Mouse (Mus musculus) heart, embryonic 13.5 days (tissue): ENCODE measurements around the gene Galk1. TPM values are rescaled to one million over a fixed set of nuclear protein-coding genes. Genes with fewer than 3 reads are reported as not detected.
"Not testable (repeated sequence)": the region's sequence is repeated elsewhere in the genome, so short reads cannot be mapped to it uniquely, and the experiment has no call there.

Experiments
- ATAC-seq: fragments of 200-750 bp; cut with Nextera tagmentation; 2 replicates; pipeline ENCODE4 v1.8.0; 2017; ENCODE audit warnings: moderate TSS enrichment; ENCODE audit not compliant: insufficient number of reproducible peaks, low FRiP score, low TSS enrichment; ENCODE audit errors: extremely low read depth
- H3K27ac ChIP-seq: fragments of 300-500 bp; sonication (generic); replicated peaks from 2 replicates; pipeline ENCODE4 v1.5.1; 2015; ENCODE audit warnings: moderate library complexity, mild to moderate bottlenecking, inconsistent platforms
- H3K27me3 ChIP-seq: fragments of 300-500 bp; sonication (generic); replicated peaks from 2 replicates; pipeline ENCODE4 v1.6.1; 2015; ENCODE audit warnings: mild to moderate bottlenecking, inconsistent platforms
- H3K36me3 ChIP-seq: fragments of 300-500 bp; sonication (generic); 2 replicates; pipeline ENCODE4 v1.6.1; 2015; ENCODE audit warnings: mild to moderate bottlenecking, inconsistent platforms
- H3K4me1 ChIP-seq: fragments of 300-500 bp; sonication (generic); 2 replicates; pipeline ENCODE4 v1.6.1; 2015; ENCODE audit warnings: inconsistent platforms
- H3K4me2 ChIP-seq: fragments of 300-500 bp; sonication (generic); 2 replicates; pipeline ENCODE4 v1.6.1; 2015; ENCODE audit warnings: inconsistent platforms, mild to moderate bottlenecking, moderate library complexity
- H3K4me3 ChIP-seq: fragments of 300-500 bp; sonication (generic); 2 replicates; pipeline ENCODE4 v1.5.1; 2015; ENCODE audit warnings: moderate library complexity, mild to moderate bottlenecking, inconsistent platforms
- H3K9ac ChIP-seq: fragments of 300-500 bp; sonication (generic); 2 replicates; pipeline ENCODE4 v1.6.1; 2015; ENCODE audit warnings: inconsistent platforms, mild to moderate bottlenecking, moderate library complexity
- H3K9me3 ChIP-seq: fragments of 300-500 bp; sonication (generic); 2 replicates; pipeline ENCODE4 v1.6.1; 2016; ENCODE audit warnings: inconsistent platforms
- WGBS: fragments of 180-500 bp; shearing (Covaris S2); methylation state at CpG from one replicate; pipeline ENCODE4 v1.1.7; 2015; ENCODE audit warnings: mixed read lengths; 5-methylcytosine and 5-hydroxymethylcytosine counted together
- polyA plus RNA-seq: library from polyadenylated mRNA; unstranded; fragments of >200 nt; fragmentation: Nextera tagmentation; extraction: Ambion mirVana; gene quantifications from 2 replicates; pipeline ENCODE4 v1.2.1, GENCODE M21; 2015

The Galk1 gene
- polyA plus RNA-seq, 1 experiment from 2014 or later: 150 TPM

DNA sequence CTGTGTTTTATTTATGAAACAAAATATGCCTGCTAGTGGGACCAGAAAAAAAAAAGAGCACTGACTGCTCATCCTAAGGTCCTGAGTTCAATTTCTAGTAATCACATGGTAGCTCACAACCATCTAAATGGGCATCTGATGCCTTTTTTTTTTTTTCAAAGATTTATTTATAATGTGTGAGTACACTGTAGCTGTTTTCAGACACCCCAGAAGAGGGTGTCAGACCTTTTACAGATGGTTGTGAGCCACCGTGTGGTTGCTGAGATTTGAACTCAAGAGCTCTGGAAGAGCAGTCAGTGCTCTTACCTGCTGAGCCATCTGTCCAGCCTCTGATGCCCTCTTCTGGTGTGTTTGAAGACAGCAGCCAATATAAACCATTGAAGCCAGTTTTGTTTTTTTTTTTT, 8.0 kb upstream of the Galk1 start:
- no peak for ATAC-seq
- Histone ChIP-seq H3K36me3 (peaks cover 28% of the 10 kb centered on the region), H3K4me2 (no peak overlapping the region), H3K27ac (no peak overlapping the region), H3K27me3 (no peaks in the 10 kb centered on the region), H3K4me3 (no peak overlapping the region), H3K9ac (no peak overlapping the region), H3K4me1 (peaks cover 11% of the 10 kb centered on the region), H3K9me3 (no peaks in the 10 kb centered on the region)
- 37% methylated on average over 1 of the region's 1 CpGs for WGBS

GRCm38 (mm10) chr11:116019976-116020411, 7.5 kb upstream of the Galk1 start:
- peaks cover 28% of the 10 kb centered on the region for H3K36me3 ChIP-seq
- H3K27me3 ChIP-seq: no peaks in the 10 kb centered on the region
- no peak overlapping the region for H3K4me2 ChIP-seq
- H3K4me3 ChIP-seq: no peak overlapping the region
- no peak overlapping the region for H3K27ac ChIP-seq
- no peaks in the 10 kb centered on the region for H3K9me3 ChIP-seq
- ATAC-seq: no peak
- H3K9ac ChIP-seq: no peak overlapping the region
- WGBS: 72% methylated on average over 2 of the region's 2 CpGs
- H3K4me1 ChIP-seq: peaks cover 11% of the 10 kb centered on the region

- no peak overlapping the region for H3K4me3 ChIP-seq
- ATAC-seq: no peak
- H3K9me3 ChIP-seq: no peaks in the 10 kb centered on the region
- WGBS: 72% methylated on average over 1 of the region's 1 CpGs
- no peak overlapping the region for H3K4me2 ChIP-seq
- H3K4me1 ChIP-seq: peaks cover 11% of the 10 kb centered on the region
- no peak overlapping the region for H3K9ac ChIP-seq
- peaks cover 28% of the 10 kb centered on the region for H3K36me3 ChIP-seq
- H3K27me3 ChIP-seq: no peaks in the 10 kb centered on the region
- no peak overlapping the region for H3K27ac ChIP-seq
These were observed 6.9 kb upstream of the Galk1 start for GRCm38 (mm10) chr11:116019360-116019791.

DNA sequence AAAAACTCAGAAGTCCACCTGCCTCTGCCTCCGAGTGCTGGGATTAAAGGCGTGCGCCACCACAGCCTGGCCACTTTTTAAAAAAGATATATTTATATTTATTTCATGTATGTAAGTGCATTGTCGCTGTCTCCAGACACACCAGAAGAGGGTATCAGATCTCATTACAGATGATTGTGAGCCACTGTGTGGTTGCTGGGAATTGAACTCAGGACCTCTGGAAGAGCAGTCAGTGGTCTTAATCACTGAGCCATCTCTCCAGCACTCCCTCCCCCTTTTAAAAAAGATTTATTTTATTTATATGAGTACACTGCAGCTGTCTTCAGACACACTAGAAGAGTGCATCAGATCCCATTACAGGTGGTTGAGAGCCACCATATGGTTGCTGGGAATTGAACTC, 6.3 kb upstream of the Galk1 start:
- WGBS: 91% methylated on average over 4 of the region's 4 CpGs
- not testable (repeated sequence) for H3K27ac ChIP-seq, H3K9ac ChIP-seq, ATAC-seq, H3K4me3 ChIP-seq, H3K4me2 ChIP-seq, H3K9me3 ChIP-seq, H3K27me3 ChIP-seq
- Histone ChIP-seq H3K4me1 (peaks cover 11% of the 10 kb centered on the region), H3K36me3 (peaks cover 28% of the 10 kb centered on the region)

GRCm38 (mm10) chr11:116018106-116018505, 5.6 kb upstream of the Galk1 start:
- H3K27ac ChIP-seq: no peak overlapping the region
- peaks cover 13% of the 10 kb centered on the region for H3K4me1 ChIP-seq
- ATAC-seq: no peak
- no peaks in the 10 kb centered on the region for H3K9me3 ChIP-seq
- no peak overlapping the region for H3K9ac ChIP-seq
- no peak overlapping the region for H3K4me3 ChIP-seq
- WGBS: 29% methylated on average over 6 of the region's 6 CpGs
- H3K4me2 ChIP-seq: no peak overlapping the region
- H3K27me3 ChIP-seq: no peaks in the 10 kb centered on the region
- H3K36me3 ChIP-seq: peaks cover 23% of the 10 kb centered on the region

GRCm38 (mm10) chr11:116014821-116015220, 2.3 kb upstream of the Galk1 start:
- peaks cover 25% of the 10 kb centered on the region for H3K4me1 ChIP-seq
- WGBS: 65% methylated on average over 8 of the region's 8 CpGs
- no peak overlapping the region for H3K4me3 ChIP-seq
- H3K27me3 ChIP-seq: no peaks in the 10 kb centered on the region
- H3K9ac ChIP-seq: no peak overlapping the region
- no peaks in the 10 kb centered on the region for H3K9me3 ChIP-seq
- ATAC-seq: no peak
- no peak overlapping the region for H3K27ac ChIP-seq
- peaks cover 13% of the 10 kb centered on the region for H3K36me3 ChIP-seq
- H3K4me2 ChIP-seq: no peak overlapping the region

DNA sequence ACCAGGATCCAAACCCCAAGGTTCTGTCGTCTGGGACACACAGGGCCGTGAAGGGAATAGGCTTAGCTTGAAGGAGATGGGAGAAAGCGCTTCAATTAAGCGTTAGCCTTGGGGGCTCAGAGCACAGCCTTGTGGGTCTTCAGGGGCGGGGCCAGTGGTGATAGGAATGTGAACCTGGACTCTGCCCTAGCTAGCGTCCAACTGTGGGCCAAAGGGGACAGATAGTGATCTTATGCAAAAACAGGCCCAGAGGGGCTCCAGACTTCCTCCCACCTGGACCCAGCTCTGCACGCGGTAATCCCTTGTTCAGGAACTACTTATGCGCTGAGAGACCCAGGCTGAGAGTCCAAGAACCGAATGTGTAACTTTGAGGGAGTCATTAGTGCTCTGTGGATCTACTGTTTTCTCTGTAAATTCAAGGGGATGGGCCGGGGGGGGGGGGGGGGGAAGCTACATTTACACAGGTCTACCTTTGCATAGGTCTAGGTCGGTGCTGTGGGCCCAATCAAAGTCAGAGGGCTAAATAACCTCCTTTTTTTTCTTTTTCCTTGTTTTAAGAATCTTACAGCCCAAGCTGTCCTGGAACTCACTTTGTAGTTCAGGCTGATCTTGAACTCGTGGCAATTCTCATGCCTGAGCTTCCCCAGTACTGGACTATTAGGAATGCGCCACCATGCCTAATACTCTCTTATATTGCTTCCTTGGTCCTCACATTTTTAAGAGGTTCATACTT, 824 bp downstream of the Galk1 start:
- Histone ChIP-seq H3K4me1 (peaks cover 25% of the 10 kb centered on the region), H3K9me3 (no peaks in the 10 kb centered on the region), H3K9ac (peak overlapping the region; percentile 93), H3K4me3 (peak overlapping the region; percentile 79), H3K36me3 (peaks cover 43% of the 10 kb centered on the region), H3K4me2 (peak overlapping the region; percentile 86), H3K27ac (peak overlapping the region; percentile 95), H3K27me3 (no peaks in the 10 kb centered on the region)
- ATAC-seq: no peak
- 23% methylated on average over 14 of the region's 14 CpGs for WGBS

GRCm38 (mm10) chr11:116010948-116011347, 1.6 kb downstream of the Galk1 start:
- Histone ChIP-seq H3K9me3 (no peaks in the 10 kb centered on the region), H3K4me1 (peaks cover 26% of the 10 kb centered on the region), H3K4me2 (peak overlapping the region; percentile 86), H3K9ac (peak overlapping the region; percentile 93; the same call in 1 of the 2 replicates), H3K4me3 (no peak overlapping the region), H3K36me3 (peaks cover 48% of the 10 kb centered on the region), H3K27me3 (no peaks in the 10 kb centered on the region), H3K27ac (0 out of 2 replicates have a peak overlapping the region, but pooled peaks have one; percentile 95)
- ATAC-seq: no peak
- WGBS: 75% methylated on average over 5 of the region's 5 CpGs

GRCm38 (mm10) chr11:116010146-116010545, 2.4 kb downstream of the Galk1 start:
- Histone ChIP-seq H3K4me2 (no peak overlapping the region), H3K27ac (no peak overlapping the region), H3K4me3 (no peak overlapping the region), H3K4me1 (peaks cover 34% of the 10 kb centered on the region), H3K9ac (no peak overlapping the region), H3K27me3 (no peaks in the 10 kb centered on the region), H3K36me3 (peaks cover 48% of the 10 kb centered on the region), H3K9me3 (no peaks in the 10 kb centered on the region)
- 90% methylated on average over 8 of the region's 8 CpGs for whole genome bisulfite sequencing
- no peak for ATAC-seq

DNA sequence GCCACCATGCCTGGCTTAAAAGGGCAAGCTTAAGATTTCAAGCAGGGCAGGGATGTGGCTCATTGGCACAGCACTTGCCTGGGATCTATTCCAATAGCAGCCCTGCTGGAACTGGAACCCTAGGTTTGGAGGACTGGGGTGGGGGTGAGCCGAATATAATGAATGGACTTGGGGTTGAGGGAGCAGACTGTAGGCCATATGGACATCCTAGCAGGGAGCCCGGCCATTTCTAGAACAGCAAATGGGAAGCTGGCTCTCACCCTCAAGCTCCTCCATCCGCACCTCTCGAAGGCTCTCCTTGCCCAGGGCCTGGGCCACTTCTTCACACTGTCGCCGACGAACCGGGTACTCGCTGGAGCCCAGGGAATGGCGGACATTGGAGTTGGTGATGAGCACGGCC, 2.9 kb downstream of the Galk1 start:
- H3K36me3 ChIP-seq: peaks cover 48% of the 10 kb centered on the region
- no peaks in the 10 kb centered on the region for H3K9me3 ChIP-seq
- no peak overlapping the region for H3K4me3 ChIP-seq
- no peak overlapping the region for H3K4me2 ChIP-seq
- no peak for ATAC-seq
- H3K4me1 ChIP-seq: peaks cover 35% of the 10 kb centered on the region
- WGBS: 92% methylated on average over 11 of the region's 11 CpGs
- no peak overlapping the region for H3K27ac ChIP-seq
- H3K27me3 ChIP-seq: no peaks in the 10 kb centered on the region
- H3K9ac ChIP-seq: no peak overlapping the region

DNA sequence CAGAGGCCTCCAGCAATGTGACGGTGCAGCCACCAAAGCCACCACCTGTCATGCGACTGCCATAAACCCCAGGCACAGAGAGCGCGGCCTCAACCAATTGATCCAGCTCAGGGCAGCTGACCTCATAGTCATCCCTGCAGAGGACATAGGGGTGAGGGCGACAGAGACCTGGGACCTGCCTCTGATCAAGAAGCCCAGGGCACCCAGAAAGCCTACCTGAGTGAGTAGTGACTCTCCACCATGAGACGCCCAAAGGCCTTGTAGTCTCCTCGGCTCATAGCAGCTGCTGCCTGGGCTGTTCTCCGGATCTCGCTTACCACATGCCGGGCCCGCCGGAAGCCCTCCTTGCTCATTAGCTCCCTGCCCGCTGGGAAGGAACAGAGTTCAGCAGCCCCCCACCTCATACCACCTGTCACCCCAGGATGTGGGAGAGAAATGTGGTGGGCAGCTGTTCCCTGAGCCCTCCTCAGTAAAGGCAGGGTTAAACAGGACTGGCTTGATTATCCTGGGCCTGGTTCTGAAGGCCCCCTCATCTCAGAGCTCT, 3.6 kb downstream of the Galk1 start:
- no peak for ATAC-seq
- Histone ChIP-seq H3K27ac (no peak overlapping the region), H3K27me3 (no peaks in the 10 kb centered on the region), H3K36me3 (peaks cover 48% of the 10 kb centered on the region), H3K4me3 (no peak overlapping the region), H3K9ac (no peak overlapping the region), H3K4me1 (peaks cover 39% of the 10 kb centered on the region), H3K4me2 (no peak overlapping the region), H3K9me3 (no peaks in the 10 kb centered on the region)
- WGBS: 93% methylated on average over 13 of the region's 13 CpGs

DNA sequence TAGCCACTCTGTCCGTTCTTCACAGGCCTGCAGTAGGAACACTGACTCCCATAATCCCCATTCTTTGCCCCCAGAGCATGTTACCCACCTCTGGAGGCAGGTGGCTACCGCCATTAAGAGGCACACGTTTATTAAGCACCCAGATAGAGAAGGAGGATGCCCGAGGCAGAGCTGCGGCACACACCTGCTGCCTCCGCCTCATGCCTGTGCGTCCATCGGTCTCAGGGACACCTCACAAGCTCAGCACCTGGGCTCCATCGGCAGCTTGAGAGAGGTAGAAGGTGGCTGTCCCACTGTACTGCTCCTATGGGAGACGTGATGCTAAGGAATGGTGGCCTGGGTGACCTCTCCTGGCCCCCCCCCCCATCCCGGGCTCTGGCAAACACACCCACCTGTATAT, 4.1 kb downstream of the Galk1 start:
- H3K27ac ChIP-seq: no peak overlapping the region
- no peak overlapping the region for H3K4me2 ChIP-seq
- H3K9ac ChIP-seq: no peak overlapping the region
- H3K36me3 ChIP-seq: peaks cover 48% of the 10 kb centered on the region
- peaks cover 39% of the 10 kb centered on the region for H3K4me1 ChIP-seq
- H3K9me3 ChIP-seq: 0 out of 2 replicates have a peak, but pooled peaks cover under 1% of the 10 kb centered on the region
- H3K4me3 ChIP-seq: no peak overlapping the region
- WGBS: 87% methylated on average over 11 of the region's 11 CpGs
- ATAC-seq: no peak
- H3K27me3 ChIP-seq: no peaks in the 10 kb centered on the region
